Mouse (Mus musculus): Measurements from ENCODE around the gene Arhgef10l.

The Arhgef10l gene

DNA sequence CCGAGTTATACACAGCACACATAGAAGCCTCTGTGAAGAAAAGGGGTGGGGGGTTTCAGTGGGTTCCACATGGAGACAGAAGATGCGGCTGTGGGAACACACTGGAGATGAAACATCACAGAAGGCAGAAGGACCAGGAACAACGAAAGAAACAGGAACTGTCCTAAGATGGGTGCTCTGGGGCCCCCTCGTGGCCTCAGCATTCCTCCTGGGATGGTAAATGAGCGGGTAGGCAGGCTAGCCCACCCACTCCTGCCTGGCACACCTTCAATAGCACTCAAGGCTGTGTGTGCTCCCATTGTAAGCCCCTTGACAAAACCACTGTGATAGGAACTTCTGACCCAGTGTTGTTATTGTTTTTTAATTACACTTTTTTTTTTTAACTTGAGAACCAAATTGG, 174.3 kb downstream of the Arhgef10l start:
- ATAC-seq (ENCODE audit: insufficient number of reproducible peaks, low FRiP score, low TSS enrichment), result no peak

DNA sequence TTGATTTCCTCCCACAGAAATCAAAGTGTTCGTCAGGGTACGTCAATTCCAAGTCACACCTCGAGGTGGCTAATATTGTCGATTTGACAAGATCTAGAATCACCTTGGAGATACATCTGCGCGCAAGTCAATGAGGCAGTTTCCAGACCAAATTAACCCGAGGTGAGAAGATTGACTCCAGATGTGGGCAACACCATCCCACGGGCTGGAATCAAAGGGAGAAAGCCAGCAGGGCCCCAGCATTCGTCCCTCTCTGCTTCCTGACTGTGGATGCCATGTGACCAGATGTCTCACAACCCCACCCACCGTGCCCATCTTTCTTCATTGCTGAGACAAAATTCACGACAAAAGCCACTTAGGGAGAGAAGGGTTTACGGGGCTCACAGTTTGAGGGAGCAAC, 180.4 kb downstream of the Arhgef10l start:
- no peak for ATAC-seq (ENCODE audit: insufficient number of reproducible peaks, low FRiP score, low TSS enrichment)

DNA sequence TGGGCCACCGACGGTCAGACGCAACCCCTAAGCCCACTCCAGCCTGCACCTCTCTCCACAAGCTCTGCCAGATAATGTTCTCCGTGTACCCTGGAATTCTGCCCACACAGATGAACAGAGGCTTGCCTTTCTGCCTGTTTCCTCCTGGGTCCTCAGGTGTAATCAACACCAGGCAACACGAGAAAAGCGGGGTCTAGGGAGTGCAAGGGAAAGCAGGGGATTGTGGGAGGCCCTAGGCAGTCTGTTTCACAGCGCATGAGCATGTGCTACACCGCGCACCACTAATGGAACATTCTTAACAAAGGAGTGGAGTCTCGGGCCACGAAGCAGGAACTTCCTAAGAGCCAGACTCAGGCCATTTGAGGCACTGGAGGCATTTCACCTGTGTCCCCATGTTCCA, 182.7 kb downstream of the Arhgef10l start:
- no peak for ATAC-seq (ENCODE audit: insufficient number of reproducible peaks, low FRiP score, low TSS enrichment)

DNA sequence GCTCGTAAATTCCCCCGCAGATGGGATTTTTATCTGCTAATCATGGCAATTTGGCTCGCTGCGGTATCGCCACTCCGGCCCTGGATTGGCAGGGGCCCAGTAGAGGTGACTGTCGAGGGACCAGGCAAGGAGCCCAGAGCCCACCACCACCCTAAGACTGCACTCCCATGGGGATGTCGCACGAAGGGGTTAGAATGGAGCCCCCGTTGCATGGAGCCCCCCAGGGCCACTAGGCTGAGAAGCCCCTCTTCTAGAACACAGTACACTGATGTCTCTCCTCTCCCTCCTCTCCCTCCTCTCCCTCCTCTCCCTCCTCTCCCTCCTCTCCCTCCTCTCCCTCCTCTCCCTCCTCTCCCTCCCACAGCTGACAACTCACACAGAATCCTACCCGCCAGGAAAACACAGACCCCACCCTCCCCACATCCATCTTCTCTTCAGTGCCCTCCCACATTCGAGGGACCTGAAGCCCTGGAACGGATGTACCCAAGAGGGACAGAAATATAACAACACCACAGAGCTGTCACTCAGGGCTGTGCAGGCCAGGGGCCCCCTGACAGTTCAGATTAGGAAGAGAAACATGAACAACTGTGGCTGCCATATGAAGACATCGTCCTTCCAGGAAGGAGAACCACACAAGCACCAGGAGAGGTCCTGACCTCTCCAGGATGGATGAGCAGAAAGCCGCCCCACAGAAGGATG, 185.3 kb downstream of the Arhgef10l start:
- no peak for ATAC-seq (ENCODE audit: insufficient number of reproducible peaks, low FRiP score, low TSS enrichment)

DNA sequence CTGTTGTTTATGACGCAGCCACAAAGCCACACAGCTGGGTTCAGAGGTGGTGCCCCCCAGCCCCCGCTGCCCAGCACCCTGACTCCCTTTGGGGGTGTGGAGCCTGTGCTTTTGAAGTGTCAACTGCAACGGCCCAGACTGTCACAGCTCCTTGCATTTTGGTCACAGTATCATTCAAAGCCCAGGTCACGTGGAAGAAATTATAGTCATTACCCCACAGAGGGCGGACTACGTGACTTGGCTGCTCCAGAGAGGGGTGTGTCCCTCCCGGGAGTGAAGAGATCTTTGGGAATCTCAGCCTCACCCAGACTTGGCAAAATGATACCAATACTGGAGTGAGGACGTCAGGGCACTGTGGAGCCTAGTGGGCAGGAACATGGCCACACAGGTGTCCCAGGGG, 190.6 kb downstream of the Arhgef10l start:
- no peak for ATAC-seq (ENCODE audit: insufficient number of reproducible peaks, low FRiP score, low TSS enrichment)

DNA sequence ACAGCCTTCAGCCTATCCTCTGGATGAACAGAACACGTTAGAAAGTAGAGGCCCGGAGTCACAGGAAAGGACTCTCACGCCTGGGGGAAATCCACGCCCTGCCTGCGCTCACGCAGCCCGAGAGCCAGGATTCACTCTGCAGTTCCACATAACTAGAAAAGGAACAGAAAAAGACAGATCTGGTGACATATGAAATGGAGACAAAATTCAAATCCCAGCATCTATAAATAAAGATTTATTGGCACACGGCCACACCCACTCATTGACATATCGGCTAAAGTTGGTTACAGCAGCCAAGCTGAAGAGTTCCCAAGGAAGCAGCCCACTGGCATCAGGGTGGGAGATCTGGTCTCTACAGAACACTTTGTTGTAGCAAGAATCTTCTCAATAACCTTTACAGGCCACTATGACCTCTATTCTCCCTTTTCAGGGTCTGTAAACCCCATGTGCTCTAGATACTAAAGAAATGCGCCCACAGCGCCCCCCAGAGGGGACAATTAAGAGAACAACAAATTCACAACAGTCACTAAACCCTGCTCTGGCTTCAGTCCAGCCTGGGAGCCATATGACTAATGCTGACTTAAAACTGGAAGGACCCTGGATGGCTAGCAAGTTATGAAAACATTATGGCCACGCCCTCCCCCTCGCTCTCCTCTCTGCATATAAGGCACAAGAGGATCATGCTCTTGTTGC, 195.9 kb downstream of the Arhgef10l start:
- no peak for ATAC-seq (ENCODE audit: insufficient number of reproducible peaks, low FRiP score, low TSS enrichment)

DNA sequence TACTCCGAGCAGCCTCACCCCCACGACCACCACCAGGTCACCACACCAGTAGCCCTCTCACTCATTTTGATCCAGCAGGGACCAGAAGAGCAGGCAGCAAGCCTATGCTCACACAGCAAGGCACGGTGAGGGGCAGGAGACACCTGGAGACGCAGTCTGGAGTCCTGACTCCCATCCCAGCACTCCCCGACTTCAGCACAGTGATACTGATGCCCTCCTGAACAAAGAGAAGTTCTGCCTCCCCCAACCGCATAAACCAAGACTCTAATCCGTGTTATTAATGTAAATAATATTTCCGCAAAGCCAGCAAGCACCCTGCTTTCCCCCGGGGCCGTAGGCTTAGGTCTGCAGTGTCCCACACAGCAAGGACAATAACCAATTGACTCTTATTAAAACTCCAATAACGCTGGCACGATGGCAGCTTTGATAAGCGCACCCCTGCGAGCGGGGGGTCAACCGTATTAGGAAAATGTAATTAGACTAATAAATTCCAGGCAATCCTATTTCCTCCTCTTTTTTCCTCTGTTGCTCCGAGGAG, 198.5 kb downstream of the Arhgef10l start:
- ATAC-seq (ENCODE audit: insufficient number of reproducible peaks, low FRiP score, low TSS enrichment), result no peak

All from cerebellum, adult (tissue).